Mouse (Mus musculus) heart, adult 2 months (tissue): ENCODE measurements around the gene Anxa8. TPM values are rescaled to one million over a fixed set of nuclear protein-coding genes. Genes with fewer than 3 reads are reported as not detected.

Experiments used
- DNase-seq, 2 experiments: peaks; one replicate each; pipeline ENCODE4 v3.0.0; 2021
- H3K27ac ChIP-seq: fragments of 200-600 bp; 2 replicates; pipeline ENCODE4 v1.8.1; 2022
- H3K27me3 ChIP-seq: fragments of 200-500 bp; 2 replicates; pipeline ENCODE4 v1.6.1; 2012; ENCODE audit warnings: mild to moderate bottlenecking, low read length, inconsistent platforms, mixed read lengths; ENCODE audit not compliant: control insufficient read depth, insufficient read depth
- H3K36me3 ChIP-seq: fragments of 200-500 bp; 2 replicates; pipeline ENCODE4 v1.6.1; 2012; ENCODE audit warnings: low read length, inconsistent platforms; ENCODE audit not compliant: control insufficient read depth, insufficient read depth
- H3K4me1 ChIP-seq: fragments of 200-500 bp; 2 replicates; pipeline ENCODE4 v1.6.1; 2011; ENCODE audit warnings: low read length; ENCODE audit not compliant: control insufficient read depth, insufficient read depth
- H3K4me3 ChIP-seq: fragments of 200-600 bp; 2 replicates; pipeline ENCODE4 v1.8.1; 2022
- H3K79me2 ChIP-seq: fragments of 200-500 bp; replicated peaks from 2 replicates; pipeline ENCODE4 v1.6.1; 2012; ENCODE audit warnings: mild to moderate bottlenecking, inconsistent platforms, low read length, moderate library complexity, mixed read lengths; ENCODE audit not compliant: control insufficient read depth, insufficient read depth
- H3K9ac ChIP-seq: fragments of 200-500 bp; 2 replicates; pipeline ENCODE4 v1.6.1; 2012; ENCODE audit warnings: low read depth, mild to moderate bottlenecking, control low read depth, inconsistent platforms, low read length, mixed read lengths
- CTCF ChIP-seq: fragments of 200-600 bp; IDR thresholded peaks from 2 replicates; pipeline ENCODE4 v1.8.1; 2022; ENCODE audit warnings: antibody characterized with exemption, mild to moderate bottlenecking, moderate library complexity
- EP300 ChIP-seq: fragments of 200-500 bp; IDR thresholded peaks from 2 replicates; pipeline ENCODE4 v1.6.1; 2011; ENCODE audit warnings: low read depth, low read length, control low read depth; ENCODE audit not compliant: insufficient read depth
- POLR2A ChIP-seq: fragments of 200-500 bp; IDR thresholded peaks from 2 replicates; pipeline ENCODE4 v1.6.1; 2011; ENCODE audit warnings: mild to moderate bottlenecking, low read depth, low read length, control low read depth; ENCODE audit not compliant: insufficient read depth
- WGBS: fragments of 180-500 bp; shearing (Covaris S2); methylation state at CpG from one replicate; pipeline ENCODE4 v1.1.7; 2018; 5-methylcytosine and 5-hydroxymethylcytosine counted together
- intact Hi-C: fragments of 180-260 bp; cut with DNase I; formaldehyde crosslinking; loops from one replicate; pipeline ENCODE4 v1.15.1; 2025
- long read RNA-seq: library from polyadenylated mRNA; stranded (forward); transcript quantifications from one replicate; pipeline ENCODE4 v2.0.0, GENCODE M21; 2021
- polyA plus RNA-seq: library from polyadenylated mRNA; depleted of rRNA; stranded (reverse); fragments of >200 nt; gene quantifications from 2 replicates; pipeline ENCODE4 v1.2.3, GENCODE M21; 2012; rRNA removed
- total RNA-seq, 2 experiments: library from RNA; stranded (reverse); gene quantifications; 2 replicates each; pipeline ENCODE4 v1.2.3; 2021

Gene Anxa8
- total RNA-seq (1 to 10 TPM; 2.5 to 3.1 TPM), polyA plus RNA-seq (2.0 and 4.0 TPM in 2 replicates)
- long read RNA-seq, result 0 reads

DNA sequence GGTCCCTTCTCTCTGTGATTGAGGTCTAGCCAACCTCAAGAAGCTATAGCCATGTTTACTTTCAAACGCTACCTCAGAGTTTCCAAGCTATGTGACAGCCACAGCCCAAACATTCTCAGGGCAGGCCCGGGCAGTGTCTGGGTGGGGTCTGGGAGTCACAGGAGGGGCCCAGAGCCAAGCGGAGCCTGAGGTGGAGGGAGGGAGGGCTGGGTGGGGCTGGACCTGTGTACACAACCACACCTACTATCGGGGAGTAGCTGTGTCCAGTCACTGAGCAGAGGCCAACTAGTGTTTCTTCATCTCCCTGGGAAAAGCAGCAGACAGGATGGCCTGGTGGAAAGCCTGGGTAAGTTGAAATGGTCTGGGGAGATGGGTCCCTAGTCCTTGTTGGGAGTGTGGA is at the start of gene Anxa8:
Anxa8 (plus strand) TSS at position 251 of the 400 bp plus-strand sequence.
- H3K4me3 ChIP-seq, result no peak within 1 kb of the TSS
- no peak within 1 kb of the TSS for H3K9ac ChIP-seq
- H3K36me3 ChIP-seq, result no peaks in the 10 kb centered on the region
- H3K4me1 ChIP-seq, result no peaks in the 10 kb centered on the region
- H3K27me3 ChIP-seq, result no peaks in the 10 kb centered on the region
- 43% methylated on average over 4 of the region's 4 CpGs for WGBS
- no peak within 1 kb of the TSS for H3K27ac ChIP-seq
- H3K79me2 ChIP-seq, result no peaks in the 10 kb centered on the region
- intact Hi-C loops, result loop anchor here (10.0 kb wide), 1 partner anchor 269 kb away; the partner anchor contains the start of gene Fam25c
- TF ChIP-seq CTCF (no peak), POLR2A (no peak), EP300 (no peak)
- peak in 1 of 2 experiments; percentile 24 for DNase-seq

DNA sequence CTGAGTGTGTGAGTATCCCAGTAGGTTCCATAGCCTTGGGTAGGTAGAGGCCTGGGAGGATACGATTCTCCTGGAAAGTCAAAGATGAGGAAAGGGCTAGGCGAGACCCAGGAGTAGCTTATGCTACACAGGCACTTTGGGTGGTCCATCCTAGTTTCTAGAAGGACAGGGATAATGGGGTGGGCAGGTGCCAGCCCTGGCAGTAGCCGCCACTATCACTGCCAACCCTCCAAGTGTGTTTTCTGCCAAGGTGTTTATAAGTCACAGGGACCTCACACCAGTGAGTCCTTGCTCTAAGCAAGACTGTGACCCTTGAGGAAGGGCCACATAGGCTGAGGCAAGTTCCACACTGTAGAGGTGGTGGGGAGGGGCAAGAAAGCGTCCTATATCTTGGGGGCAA is 44.5 kb upstream of the Anxa8 start:
- H3K4me3 ChIP-seq, result no peak overlapping the region
- no peak overlapping the region for H3K9ac ChIP-seq
- H3K27ac ChIP-seq, result no peak overlapping the region
- H3K27me3 ChIP-seq, result no peaks in the 10 kb centered on the region; the same call in 1 of the 2 replicates
- intact Hi-C loops, result no loop called here
- TF ChIP-seq POLR2A (no peak), EP300 (no peak), CTCF (no peak)
- DNase-seq, result no peak
- no peaks in the 10 kb centered on the region for H3K79me2 ChIP-seq
- 73% methylated on average over 4 of the region's 4 CpGs for WGBS
- H3K4me1 ChIP-seq, result no peaks in the 10 kb centered on the region
- no peaks in the 10 kb centered on the region for H3K36me3 ChIP-seq

DNA sequence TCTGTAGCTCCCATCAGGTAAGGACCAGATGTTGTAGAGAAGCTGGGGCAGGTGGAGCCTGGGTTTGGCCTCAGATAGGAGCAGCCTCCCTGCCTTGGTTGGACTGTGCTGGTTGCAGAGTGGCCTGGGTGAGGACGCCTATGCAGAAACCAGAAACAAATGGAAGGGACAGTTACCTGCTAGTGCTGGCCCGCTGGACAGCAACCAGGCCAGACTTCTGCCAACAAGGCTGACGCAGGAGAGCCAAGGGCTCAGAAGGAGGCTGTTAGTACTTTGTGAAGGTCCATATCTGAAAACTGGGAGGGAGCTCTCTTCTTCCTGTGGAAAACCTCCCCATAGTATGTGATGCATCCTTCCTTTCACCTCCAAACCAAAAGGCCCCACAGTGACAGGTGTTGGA is 42.4 kb upstream of the Anxa8 start:
- H3K4me3 ChIP-seq, result no peak overlapping the region
- no peak overlapping the region for H3K27ac ChIP-seq
- no peak overlapping the region for H3K9ac ChIP-seq
- no peaks in the 10 kb centered on the region for H3K36me3 ChIP-seq
- intact Hi-C loops, result no loop called here
- no peak for TF ChIP-seq CTCF
- TF ChIP-seq POLR2A, result no peak
- no peak for TF ChIP-seq EP300
- no peaks in the 10 kb centered on the region for H3K4me1 ChIP-seq
- no peaks in the 10 kb centered on the region for H3K27me3 ChIP-seq
- no peaks in the 10 kb centered on the region for H3K79me2 ChIP-seq
- WGBS, result 42% methylated on average over 3 of the region's 3 CpGs
- no peak for DNase-seq

DNA sequence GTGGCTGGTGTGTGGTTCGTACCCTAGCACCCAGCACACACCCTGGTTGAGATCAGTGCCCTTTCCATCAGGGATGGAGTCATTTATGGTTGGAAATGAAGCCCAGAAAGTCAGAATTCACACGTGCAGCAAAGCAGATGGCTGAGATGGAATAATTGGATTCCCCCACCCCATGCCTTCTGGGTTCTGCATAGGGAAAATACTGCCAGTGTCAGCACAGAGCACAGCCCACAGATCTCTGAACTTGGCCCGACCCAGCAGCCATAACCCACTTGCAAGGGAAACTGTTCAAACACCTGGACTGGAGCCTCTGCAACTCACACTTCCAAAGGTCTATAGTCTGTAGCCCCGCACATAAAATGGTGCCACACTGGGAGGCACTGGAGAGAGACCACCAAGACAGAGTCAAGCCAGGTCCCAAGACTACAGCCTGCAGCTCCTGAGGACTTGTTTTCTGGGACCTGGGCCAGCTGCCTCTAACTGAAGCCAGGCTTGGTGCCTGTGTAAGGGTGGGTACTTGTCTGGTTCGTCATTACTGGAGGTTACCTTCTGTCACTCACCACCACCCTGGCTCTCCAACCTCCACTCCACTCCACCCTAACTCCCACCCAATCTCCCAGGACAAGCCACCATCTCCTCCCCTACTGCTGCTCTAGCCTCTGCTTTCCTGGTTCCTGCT is 35.5 kb upstream of the Anxa8 start:
- WGBS, result 57% methylated on average over 5 of the region's 5 CpGs
- no peak for DNase-seq
- H3K79me2 ChIP-seq, result no peaks in the 10 kb centered on the region
- intact Hi-C loops, result no loop called here
- H3K9ac ChIP-seq, result no peak overlapping the region
- TF ChIP-seq CTCF (no peak), EP300 (no peak), POLR2A (no peak)
- no peak overlapping the region for H3K27ac ChIP-seq
- no peak overlapping the region for H3K4me3 ChIP-seq
- no peaks in the 10 kb centered on the region for H3K36me3 ChIP-seq
- H3K27me3 ChIP-seq, result no peaks in the 10 kb centered on the region
- H3K4me1 ChIP-seq, result no peaks in the 10 kb centered on the region

DNA sequence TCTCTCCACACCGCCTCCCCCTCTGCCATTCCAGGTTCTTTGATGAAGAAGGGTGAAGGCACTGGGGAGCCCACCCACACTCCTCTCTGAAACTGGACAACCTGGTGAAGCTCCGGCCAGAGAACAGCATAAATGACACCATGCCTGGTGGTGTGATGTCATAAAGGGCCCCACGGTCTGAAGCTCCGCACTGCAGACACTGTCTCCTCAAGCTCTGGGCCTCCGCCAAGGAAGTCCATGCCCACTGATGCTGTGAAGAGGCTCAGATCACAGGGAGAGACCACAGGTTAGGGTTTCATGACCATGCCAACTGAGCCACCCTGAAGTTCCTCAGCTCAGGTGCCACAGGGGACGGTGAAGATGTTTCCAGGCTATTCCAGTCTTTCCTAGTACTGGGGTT is 33.3 kb upstream of the Anxa8 start, which contains the start of gene Antxrl:
Antxrl (plus strand) TSS at position 192 of the 400 bp plus-strand sequence.
- H3K9ac ChIP-seq, result no peak within 1 kb of the TSS
- H3K4me1 ChIP-seq, result no peaks in the 10 kb centered on the region
- H3K79me2 ChIP-seq, result no peaks in the 10 kb centered on the region
- intact Hi-C loops, result no loop called here
- no peaks in the 10 kb centered on the region for H3K27me3 ChIP-seq
- no peak within 1 kb of the TSS for H3K4me3 ChIP-seq
- TF ChIP-seq EP300 (no peak), POLR2A (no peak), CTCF (no peak)
- no peak for DNase-seq
- WGBS, result 85% methylated on average over 6 of the region's 6 CpGs
- no peaks in the 10 kb centered on the region for H3K36me3 ChIP-seq
- H3K27ac ChIP-seq, result no peak within 1 kb of the TSS

DNA sequence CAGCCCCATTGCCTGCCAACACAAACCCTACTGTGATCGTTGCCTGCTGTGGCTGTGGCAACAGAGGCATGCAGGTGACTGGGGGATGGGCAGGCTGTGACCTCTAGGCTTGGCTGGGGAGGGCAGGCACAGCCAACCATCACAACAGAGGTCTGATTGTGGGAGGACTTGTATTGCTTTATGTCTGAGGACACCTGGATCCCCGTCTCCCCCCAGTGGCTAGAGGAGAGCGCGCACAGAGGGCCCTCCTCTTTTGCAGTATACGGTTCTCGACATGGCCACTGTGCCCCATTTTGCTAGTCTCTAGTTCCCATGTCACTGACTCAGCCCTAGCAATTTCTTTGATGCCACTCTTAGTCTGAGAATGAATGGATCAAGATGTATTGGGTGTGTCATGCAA is 14.1 kb upstream of the Anxa8 start:
- WGBS, result 80% methylated on average over 6 of the region's 6 CpGs
- Histone ChIP-seq H3K4me1 (no peaks in the 10 kb centered on the region; the same call in 1 of the 2 replicates), H3K79me2 (no peaks in the 10 kb centered on the region), H3K9ac (no peak overlapping the region), H3K27ac (no peak overlapping the region), H3K27me3 (no peaks in the 10 kb centered on the region), H3K36me3 (no peaks in the 10 kb centered on the region), H3K4me3 (no peak overlapping the region)
- no peak for TF ChIP-seq EP300
- no peak for TF ChIP-seq CTCF
- no peak for TF ChIP-seq POLR2A
- intact Hi-C loops, result no loop called here
- DNase-seq, result no peak
